Mouse (Mus musculus): ENCODE measurements around the gene Helt. TPM values are rescaled to one million over a fixed set of nuclear protein-coding genes. Genes with fewer than 3 reads are reported as not detected.
"Not testable (repeated sequence)": the region's sequence is repeated elsewhere in the genome, so short reads cannot be mapped to it uniquely, and the experiment has no call there.

The Helt gene
- total RNA-seq, 2 experiments from 2014 or later = 1.1 to 1.4 TPM

DNA sequence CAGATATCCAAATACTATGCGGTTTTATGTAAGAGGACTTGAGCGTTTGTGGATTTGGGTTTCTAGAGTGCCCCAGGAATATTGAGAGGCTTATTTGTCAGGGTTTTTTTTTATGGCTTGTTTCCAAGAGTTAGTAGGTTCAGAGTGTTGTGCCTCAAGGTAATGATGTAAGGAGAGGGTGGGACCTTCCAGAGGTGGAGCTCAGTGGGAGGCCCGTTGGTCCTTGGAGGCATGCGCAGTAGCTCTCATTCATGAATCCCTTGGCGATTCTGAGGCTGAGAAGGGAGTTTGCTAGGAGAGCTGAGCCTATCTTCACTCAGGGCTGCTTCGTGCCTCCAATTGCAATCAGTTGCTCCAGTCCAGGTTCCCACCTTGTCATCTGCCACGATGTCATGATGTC lies 4.4 kb upstream of the Helt start:
- no peak for DNase-seq (ENCODE audit: low spot score)

DNA sequence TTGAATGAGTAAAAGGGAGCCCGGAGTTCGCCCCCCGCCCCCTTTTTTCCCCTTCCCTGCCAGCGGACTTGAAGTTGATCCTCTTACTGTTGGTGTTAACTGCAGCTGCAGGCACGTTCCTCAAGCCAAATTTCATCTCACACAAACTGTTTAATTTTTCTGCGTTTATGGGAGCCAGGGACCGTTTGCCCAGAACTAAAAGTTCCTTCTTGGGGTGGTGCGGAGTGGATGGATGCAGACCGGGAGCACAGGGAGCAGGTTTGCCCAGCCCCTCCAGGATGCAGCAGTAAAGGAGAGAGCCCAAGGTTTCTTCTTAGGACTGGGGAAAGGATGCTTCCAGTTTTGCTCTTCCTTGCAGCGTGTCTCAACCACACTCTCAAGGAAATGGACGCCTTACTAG lies 2.1 kb upstream of the Helt start:
- DNase-seq (ENCODE audit: low spot score) = no peak

DNA sequence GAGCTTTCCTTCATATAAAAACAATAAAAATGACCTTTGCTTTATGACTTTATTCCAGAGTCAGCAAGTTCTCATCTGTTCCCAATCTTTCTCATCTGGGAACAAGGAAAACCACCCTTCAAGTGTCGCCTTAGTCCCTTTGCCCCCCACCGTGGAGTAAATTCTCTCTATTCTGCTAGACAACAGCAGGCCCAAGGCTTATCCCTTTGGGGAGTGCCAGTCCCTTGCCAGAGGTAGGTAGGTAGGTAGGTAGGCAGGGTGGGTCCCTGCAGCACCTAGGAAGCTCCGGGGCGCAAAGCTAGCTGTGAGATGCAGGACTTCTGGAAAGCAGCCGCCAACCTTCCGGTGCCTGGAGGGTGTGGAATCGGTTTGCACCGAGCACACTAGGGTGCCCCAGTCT lies 1.5 kb upstream of the Helt start:
- DNase-seq (ENCODE audit: low spot score) = no peak

DNA sequence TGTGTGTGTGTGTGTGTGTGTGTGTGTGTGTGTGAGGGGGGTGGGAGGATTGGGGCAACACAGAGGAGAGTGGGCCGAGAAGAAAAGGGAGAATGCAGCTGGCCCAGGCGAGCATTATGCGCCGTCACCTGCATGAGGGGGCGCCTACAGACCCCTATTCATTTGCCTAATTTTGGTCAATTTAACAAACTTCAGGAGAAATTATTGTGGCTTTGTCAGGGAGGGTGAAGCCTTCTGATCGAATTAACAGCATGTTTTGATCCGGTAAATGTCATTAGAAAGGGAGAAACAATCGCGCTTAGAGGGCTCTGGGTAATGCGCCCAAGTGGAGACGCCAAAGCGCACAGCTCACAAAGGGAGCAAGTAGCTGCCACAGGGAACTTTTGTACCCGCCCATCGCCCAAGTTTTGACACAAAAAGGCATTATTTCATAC lies 647 bp upstream of the Helt start:
- DNase-seq (ENCODE audit: low spot score) = no peak

DNA sequence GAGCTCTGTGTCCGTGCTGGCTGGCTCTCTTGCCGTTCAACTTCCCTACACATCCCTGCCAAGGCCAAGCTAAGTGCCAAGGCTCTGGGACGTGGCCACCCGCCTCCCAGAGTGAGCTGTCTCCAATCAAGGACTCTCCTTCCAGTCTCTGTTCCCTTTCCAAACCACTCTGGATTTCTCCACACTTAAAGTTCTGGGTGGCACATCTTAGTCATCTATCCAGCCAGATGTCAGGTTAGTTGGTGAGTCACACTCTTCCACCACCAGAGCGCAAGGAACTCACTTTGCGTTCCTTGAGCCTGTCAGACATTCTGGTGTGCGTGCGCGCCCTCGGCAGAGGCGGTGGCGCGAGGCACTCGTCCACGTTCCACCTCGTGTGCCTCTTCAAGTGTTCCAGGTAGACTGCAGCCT lies 725 bp downstream of the Helt start:
- no peak for DNase-seq (ENCODE audit: low spot score)

DNA sequence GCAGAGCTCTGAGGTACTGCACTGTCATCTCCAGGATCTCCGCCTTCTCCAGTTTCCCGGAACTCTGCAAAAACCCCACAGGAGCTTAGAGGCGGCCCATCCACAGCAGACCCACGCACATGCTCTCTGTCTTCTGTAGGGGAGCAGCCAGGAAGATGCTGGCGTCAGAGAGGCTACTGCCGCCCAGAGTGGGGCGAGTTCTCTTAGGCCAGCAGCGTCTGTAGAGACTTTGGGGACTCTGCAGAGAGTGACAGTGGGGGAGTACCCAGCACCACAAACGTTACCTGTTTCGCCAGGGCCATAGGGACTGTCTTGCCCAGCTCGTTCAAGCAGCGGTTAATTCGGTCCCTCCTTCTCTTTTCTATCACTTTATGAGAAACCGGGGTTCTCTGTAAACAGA lies 1.3 kb downstream of the Helt start:
- no peak for DNase-seq (ENCODE audit: low spot score)

DNA sequence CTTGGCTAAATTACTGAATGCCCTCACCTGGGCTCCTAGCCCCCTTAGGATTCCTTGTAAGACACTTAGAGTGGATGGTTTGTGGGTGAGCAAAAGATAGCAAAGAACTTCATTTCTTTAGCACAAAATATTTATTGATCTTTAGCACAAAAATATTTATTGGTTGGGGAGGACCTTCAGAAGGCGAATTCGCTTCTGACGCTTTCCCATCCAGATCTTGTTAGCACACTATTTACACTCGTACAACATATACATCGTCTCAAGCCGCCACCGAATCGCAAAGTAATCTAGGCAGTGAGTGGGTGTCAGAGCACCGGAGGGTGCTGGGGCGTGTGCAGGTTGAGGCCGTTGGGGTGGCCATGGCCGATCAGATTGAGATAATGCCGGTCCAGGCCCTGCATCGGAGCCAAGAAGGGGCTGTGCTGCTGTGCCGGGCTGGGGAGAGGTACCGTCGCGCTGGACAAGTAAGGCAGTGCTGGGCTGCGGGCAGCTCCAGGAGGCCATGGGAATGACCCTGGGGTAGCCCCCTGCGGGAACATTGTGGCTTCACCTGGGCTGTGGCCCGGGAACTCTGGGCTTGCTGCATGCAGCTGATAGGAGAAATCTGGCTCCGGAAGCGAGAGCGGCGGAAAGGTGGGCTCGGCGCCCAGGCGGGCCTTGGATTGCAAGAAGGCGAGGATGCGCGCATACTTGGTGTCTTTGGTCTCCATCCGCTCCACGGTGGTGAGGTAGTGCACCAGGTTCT lies 2.4 kb downstream of the Helt start:
- DNase-seq (ENCODE audit: low spot score) = no peak

DNA sequence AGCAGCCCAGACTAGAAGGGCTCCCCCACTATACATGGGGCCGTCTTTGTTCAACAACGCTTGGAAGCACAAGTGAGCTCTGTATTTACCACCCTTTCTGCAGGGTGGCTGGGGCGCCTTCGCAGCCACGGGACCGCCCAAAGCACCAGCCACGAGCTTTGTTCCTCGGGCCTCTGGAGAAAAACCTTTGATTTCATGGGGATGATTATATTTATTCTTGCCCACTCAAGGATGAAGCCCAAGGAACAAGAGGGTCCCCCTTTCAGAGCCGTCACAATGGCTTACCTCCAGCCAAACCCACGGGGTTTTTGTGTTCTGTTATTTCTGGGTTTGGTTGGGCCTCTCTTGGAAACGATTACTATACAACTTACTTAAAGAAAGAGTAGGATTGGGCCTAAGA lies 5.2 kb downstream of the Helt start:
- DNase-seq (ENCODE audit: low spot score) = no peak

DNA sequence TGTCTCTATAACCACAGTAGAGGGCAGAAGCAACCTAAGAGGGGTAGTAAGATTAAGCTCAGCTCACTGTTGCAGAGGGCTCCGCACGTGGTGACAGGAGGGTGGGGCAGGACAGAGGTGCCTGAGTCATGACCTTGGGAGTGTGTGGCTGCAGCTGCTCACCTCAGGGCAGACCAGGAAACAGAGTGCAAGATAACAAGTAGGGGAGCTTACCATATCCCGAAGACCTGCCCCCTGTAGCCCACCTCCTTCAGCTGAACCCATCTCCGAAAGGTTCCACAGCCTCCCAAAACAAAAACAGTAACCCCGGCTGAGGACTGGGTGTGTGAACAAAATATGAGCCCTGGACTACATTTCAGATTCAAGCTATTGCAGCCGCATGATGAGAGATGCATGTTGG lies 6.5 kb downstream of the Helt start:
- DNase-seq (ENCODE audit: low spot score) = no peak

DNA sequence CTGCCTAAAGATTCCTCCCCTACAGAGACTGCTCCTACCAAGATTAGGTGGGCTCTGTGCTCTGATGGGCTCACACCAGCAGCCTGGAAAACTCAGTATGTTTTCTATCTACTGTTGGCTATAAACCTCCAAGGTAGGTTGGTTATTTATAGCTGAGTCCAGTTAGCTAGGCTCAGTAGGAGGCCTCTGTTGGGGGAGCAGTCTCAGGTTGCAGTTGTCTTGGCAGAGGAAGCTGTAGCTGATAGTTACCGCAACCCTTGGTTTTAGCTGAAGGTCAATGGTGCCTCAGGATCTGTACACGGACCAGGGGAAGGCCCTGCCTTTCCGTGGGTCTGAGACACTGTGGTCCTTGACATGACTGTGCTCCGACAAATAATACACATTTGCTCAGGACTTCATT lies 8.5 kb downstream of the Helt start:
- peak; percentile 76 for DNase-seq (ENCODE audit: low spot score)

DNA sequence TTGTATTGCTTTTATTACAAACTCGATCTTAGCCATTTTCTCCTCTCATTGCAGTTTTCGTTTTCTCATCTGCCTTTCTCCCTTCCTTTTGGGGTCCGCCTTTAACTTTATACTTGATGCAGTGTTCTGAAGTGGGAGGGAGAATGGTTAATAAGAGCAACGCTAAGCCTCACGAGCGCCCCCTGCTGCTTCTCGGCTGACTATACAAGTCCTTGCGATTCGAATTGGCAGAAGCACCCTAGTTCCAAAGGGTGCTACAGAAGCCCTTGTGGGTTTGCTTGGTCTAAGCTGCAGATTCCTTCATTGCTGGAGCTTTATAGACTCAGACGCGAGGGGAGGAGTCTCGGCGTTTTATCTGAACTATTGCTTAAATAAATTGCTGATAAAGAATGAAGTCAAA lies 12.9 kb downstream of the Helt start:
- DNase-seq (ENCODE audit: low spot score) = peak; percentile 66

DNA sequence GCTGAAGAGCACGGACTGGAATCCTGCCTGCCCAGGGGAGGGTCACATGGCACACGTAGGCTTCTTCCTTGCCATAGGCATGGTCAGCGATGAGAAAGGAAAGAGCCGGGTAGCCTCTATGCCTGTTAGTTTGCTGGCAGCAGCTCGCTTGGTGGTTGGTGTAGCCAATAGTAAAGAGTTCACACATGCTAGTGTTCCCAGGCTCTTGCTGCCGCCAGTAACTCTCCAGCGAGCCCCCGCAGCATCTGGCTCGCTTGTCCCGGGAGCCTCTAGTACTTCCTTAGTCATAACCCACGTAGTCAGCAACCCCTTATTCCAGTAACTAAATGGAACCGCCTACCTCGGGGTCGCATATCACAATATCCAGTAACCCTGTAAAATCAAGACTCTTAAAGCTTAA lies 17.5 kb downstream of the Helt start:
- DNase-seq (ENCODE audit: low spot score) = no peak

DNA sequence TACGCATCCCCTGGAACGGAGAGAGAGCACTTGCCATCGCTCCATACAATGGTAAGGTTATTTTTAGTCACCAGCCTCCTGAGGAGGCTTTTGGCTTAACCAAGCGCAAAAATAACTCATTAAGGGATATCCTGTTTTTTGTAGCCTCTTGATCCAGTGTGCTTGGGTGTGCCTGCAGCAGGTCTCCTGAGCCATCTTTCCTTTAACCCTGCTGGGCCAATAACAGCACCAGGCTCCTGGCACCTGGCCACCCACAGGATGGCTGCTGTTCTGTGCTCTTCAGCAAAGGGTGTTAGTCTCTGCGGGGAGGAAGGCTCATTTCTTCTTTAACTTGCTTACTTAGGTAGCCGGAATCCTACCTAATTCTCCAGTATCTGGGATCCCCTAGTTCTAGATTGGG lies 23.7 kb downstream of the Helt start:
- DNase-seq (ENCODE audit: low spot score) = no peak

DNA sequence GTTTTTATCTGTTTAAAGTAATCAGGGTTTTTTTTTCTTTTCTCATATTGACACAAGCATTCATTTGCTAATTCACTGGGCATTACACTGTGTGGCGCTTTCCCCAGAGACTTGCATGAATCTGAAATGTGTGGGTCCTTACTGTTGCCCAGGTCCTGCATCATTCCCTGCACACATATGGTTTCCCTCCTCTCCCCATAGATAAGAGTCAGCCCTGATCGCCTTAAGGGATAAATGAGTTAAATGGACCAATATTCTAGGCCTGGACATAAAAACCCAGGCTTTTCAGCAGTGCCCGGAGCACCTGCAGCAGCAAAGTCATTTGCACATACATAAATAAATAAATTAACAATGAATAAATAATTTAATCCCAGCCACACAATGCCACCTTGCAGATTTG lies 24.3 kb downstream of the Helt start:
- no peak for DNase-seq (ENCODE audit: low spot score)

DNA sequence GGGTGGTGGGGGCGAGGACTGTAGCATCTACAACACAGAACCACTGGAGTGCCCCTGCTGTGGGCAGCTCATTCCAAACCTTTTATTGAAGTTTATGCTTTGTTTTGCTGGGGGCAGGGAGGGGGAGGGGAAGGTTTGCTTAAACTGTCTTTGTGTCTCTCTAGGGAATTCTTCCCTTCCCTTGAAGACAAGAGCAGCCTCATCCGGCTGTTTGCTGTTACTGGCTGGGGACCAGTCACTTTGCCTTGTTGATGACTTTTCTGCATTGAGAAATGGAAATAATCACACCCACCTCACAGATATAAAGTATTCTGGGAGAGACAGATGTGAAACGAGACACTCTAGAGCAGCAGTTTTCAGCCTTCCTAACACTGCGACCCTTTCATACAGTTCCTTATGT lies 27.7 kb downstream of the Helt start:
- DNase-seq (ENCODE audit: low spot score) = no peak

DNA sequence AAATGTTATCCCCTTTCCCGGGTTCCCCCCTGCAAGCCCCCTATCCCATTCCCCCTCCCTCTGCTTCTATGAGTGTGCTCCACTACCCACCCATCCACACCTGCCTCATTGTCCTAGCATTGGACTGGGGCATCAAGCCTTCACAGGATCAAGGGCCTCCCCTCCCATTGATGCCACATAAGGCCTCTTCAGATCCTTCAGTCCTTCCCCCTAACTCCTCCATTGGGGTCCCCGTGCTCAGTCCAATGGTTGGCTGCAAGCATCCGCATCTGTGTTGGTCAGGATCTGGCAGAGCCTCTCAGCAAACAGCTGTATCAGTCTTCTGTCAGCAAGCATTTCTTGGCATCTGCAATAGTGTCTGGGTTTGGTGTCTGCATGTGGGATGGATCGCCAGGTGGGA lies 30.3 kb downstream of the Helt start:
- DNase-seq (ENCODE audit: low spot score) = not testable (repeated sequence)

DNA sequence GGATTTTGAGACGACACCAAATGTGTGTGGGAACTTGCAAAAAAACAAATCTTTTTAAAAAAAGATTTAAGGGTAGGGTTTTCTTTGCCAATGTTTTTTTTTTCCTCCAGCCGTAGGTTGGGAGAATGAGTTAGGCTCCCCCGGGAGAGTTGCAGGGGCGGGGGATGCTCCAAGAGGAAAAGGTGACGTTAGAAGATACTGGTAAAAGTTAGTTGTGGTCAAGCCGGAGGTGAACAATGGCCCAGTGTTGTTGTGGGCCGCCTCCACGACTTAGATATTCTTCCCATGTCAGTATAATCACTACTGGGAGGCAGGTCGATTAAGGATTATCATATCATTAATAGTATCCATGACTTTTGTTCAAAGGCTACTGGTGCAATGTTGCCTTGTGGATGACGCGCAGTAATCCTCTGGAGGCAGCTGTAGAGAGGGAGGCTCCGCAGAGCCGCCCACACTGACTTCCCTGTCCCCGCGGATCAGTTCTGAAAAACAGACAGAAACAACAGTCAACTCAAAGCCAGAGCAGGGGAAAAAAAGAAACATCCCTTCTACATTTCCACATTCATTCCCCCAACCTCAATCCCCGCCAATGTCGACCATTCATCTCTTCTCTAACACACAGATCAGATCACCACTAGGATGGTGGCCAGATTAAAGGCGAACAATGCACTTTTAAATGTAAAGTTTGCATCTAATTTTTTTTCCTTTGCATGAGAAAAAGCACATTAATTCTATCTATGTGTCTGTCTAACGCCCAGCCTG lies 36.4 kb downstream of the Helt start:
- DNase-seq (ENCODE audit: low spot score) = no peak

DNA sequence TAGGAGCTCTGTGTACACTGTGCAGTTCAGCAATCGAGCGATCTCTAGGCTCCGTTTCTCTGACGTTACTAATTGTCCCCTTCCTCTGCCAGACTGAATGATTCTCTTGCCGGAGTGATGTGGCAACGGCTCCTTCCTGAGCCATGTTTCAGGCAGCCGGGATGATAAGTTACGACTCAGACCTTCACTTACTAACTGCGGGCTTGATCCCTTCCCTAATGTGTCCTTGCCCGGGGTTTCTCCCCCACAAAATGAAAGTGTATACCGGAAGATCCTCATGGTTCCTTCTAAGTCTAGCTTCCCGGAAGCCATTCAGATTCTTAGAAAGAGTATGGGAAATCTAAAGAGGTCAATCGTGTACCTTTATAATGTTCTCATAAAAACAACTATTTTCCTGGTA lies 42.0 kb downstream of the Helt start:
- DNase-seq (ENCODE audit: low spot score) = no peak

DNA sequence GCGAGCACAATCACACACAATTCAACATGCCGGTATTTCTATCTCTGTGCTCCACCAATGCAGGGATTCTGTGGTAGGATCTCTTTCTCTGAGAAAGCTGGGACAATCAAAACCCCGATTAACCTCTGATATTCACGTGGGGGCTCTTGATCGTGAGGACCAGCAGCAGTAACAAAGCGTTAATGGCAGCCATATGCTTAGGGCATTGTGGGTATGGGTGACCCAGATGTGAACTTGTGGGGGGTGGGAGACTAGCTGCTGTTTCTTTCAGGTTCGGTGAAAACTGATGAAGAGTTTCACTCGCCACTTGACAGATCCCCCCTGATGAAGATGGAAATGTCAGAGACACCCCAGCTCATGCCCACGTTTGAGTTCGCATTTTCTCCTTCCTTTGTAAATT lies 42.9 kb downstream of the Helt start:
- no peak for DNase-seq (ENCODE audit: low spot score)

DNA sequence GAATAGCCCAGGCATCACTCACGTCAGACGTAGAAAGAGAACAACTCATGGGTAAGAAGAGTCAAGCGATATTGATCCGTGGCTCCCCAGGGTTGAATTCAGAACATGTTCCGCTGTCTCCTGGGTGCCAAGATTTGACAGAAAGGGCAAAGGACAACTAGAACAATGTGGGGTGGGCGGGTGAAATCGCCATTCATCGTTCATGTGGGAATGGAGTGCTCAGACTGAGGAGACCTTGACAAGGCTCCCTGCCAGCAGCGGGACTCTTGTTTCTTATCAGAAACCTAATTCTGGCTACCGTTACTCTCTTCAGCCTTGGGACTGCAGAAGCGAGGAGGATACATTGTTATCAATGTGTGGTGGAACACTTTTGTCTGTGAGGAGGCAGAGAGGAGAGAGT lies 48.1 kb downstream of the Helt start:
- DNase-seq (ENCODE audit: low spot score) = no peak

DNA sequence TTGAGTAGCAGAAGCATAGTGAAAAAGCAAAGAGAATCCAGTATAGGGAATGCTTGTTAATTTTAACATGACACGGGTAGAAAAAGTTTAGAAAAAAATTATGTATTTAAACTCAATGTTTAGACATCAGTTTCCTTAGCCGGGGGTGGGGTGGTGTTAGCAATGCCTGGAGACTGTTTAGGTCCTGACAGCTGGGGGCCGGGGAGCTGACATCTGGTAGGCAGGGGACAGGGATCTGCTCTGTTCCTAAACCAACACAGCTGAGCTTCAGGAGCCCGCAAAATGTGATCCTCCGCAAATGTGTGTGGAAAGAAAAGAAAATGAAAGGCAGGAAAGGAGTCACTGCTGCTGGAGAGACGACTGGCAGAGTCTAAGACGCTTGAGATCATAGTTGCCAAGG lies 51.5 kb downstream of the Helt start:
- no peak for DNase-seq (ENCODE audit: low spot score)

All from gastrocnemius, adult 18-20 months (tissue).